Mouse (Mus musculus): ENCODE measurements around the gene Trmo.

Gene Trmo

DNA sequence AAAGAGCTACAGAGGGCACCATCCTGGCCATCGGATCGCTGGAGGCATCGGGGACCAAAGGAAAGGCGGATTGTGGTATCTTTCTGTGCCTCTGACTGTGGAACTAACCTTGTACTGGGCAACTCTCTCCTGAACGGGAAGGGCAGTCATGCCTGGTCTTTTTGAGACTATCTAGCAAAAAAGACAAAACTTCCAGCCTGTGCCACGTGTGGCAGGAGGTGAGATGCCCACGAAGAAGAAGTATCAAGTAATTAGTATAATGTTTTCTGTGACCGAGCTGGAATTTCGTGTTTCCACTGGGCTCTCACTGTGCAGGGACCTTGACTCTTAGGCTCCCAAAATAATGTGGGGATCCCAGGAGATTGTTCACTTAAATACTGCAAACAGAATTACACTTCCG is 50.2 kb downstream of the Trmo start:
- Histone ChIP-seq H3K27me3 (ENCODE audit: control insufficient read depth, insufficient read depth, low read length, poor library complexity, severe bottlenecking) (0 out of 2 replicates have a peak, but pooled peaks cover 2% of the 10 kb centered on the region), H3K36me3 (ENCODE audit: control insufficient read depth, insufficient read depth, low read length, poor library complexity, severe bottlenecking) (no peaks in the 10 kb centered on the region)

DNA sequence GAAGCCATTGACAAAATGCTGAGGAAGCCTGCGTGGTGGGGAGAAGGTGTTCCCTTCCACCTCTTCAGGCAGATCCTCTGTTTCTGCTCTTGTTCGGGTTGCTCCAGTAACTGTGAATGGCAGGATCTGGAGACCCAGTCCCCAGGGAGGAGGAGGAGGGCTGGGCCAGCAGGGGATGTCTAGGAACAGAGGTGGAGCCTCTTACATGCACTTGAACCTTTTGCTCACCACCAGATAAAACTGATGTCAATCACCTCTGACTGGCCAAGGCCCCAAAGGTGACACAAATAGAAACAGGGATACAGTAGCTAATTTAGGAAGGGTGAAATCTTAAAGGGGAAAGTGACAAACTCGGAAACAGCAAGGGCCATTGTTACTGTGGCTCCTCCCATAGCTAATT is 51.2 kb downstream of the Trmo start:
- 0 out of 2 replicates have a peak, but pooled peaks cover 2% of the 10 kb centered on the region for H3K27me3 ChIP-seq (ENCODE audit: control insufficient read depth, insufficient read depth, low read length, poor library complexity, severe bottlenecking)
- no peaks in the 10 kb centered on the region for H3K36me3 ChIP-seq (ENCODE audit: control insufficient read depth, insufficient read depth, low read length, poor library complexity, severe bottlenecking)
- DNase-seq (ENCODE audit: low read depth, low spot score), result no peak

More for the DNA sequence above, 50.2 kb downstream of the Trmo start:
- DNase-seq (ENCODE audit: low read depth, low spot score), result no peak

DNA sequence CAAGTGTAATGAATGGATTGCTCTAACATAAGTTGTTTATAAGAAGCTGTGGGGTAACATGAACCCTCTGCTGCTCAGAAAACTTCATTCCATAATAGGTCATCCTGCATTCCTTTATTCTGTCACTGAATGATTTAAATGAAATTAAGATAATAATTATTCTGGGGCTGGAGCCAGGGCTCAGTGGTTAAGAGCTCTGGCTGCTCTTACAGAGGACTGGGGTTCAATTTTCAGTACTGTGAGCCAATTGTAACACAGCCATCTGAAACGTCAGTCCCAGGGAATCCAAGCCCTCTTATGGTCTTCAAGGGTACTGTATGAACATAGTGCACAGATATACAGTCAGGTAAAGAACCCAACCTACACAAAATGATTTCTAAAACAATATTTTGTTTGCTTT is 53.4 kb downstream of the Trmo start:
- Histone ChIP-seq H3K36me3 (ENCODE audit: control insufficient read depth, insufficient read depth, low read length, poor library complexity, severe bottlenecking) (no peaks in the 10 kb centered on the region), H3K27me3 (ENCODE audit: control insufficient read depth, insufficient read depth, low read length, poor library complexity, severe bottlenecking) (0 out of 2 replicates have a peak, but pooled peaks cover 2% of the 10 kb centered on the region)
- no peak for DNase-seq (ENCODE audit: low read depth, low spot score)

DNA sequence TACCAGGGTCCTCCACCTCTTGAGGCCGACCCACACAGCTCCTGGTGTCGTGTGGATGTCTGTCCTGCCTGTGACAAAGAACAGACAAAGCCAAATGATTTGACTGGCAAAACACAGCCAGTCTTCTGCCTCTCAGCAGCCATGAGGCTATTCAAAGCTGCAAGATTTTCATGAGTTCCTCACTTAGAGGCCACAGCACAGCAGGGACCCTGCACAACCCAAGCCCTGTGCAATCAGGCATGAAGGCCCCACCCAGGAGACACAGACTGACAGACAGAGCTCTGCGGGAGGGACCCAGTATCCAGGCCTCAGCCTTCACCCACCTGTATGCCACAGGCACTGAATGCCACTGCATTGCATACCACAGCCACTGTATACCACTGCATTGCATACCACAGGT is 60.3 kb downstream of the Trmo start:
- no peaks in the 10 kb centered on the region for H3K27me3 ChIP-seq (ENCODE audit: control insufficient read depth, insufficient read depth, low read length, poor library complexity, severe bottlenecking)
- no peaks in the 10 kb centered on the region for H3K36me3 ChIP-seq (ENCODE audit: control insufficient read depth, insufficient read depth, low read length, poor library complexity, severe bottlenecking)
- no peak for DNase-seq (ENCODE audit: low read depth, low spot score)

All from splenic B cell, adult 2 months (primary cell).